Mouse (Mus musculus): Measurements from ENCODE around the gene 2010003K11Rik.

DNA sequence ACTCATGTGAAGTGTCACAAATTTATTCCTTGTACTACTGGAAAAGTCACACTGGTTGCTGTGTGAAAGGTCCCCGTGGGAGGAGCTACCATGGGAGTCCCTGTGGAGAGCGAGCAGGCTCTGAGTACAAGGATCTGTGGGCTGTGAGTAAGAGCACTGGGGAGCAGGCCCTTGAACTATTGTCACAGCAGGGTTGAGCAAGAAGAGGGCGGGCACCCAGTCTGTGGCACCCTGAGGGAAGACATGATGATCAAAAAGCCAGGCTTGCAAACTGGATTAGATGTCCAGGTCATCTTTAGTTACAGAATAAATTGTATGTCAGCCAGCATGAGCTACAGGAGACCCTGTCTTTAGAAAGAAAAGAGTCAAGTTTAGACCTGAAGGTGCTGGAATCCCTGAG, 38.2 kb upstream of the 2010003K11Rik start:
- no peak for TF ChIP-seq POU5F1 (IDR thresholded peaks at IDR 0.05; ENCODE audit: borderline replicate concordance, low read length)
- no peak for TF ChIP-seq CTCF (conservative IDR thresholded peaks at IDR 0.05; ENCODE audit: low read length)
- no peak for TF ChIP-seq NANOG (IDR thresholded peaks at IDR 0.05; ENCODE audit: borderline replicate concordance, low read length)

All from E14TG2a.4 (cell line).